20 mouse cellular contexts compared by ENCODE assay signal in the genomic region with DNA sequence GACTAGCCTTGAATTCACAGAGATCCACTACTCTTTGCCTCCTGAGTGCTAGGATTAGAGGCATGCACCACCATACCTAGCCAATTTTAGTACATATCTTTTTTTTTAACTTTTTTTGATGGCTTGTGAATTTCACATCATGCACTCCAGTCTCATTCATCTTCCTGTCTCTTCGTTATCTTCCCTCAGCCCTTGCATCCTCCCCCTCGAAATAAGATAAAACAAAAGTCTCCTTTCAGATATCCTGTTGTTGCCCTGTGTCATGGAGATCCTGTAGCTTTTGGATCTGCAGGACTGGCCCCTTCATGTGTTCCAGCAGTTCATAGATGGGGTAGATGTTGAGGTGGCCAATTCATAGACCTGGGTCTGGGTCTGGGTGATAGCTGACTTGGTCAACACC.
"Had no signal": no experiment of that assay in that cellular context is flagged by ENCODE, and none has a peak within 500 bp of the region (broad histone marks: within the 10 kb centered on the region; RNA-seq: fewer than 3 reads in every experiment).

No protein-coding gene starts in this region.

- H3K27me3 ChIP-seq: liver, embryonic 15.5 days; midbrain, embryonic 12.5 days; neural tube, embryonic 13.5 days; neural tube, embryonic 15.5 days had no signal

- H3K4me2 ChIP-seq: liver, embryonic 15.5 days; lung, embryonic 14.5 days; midbrain, embryonic 12.5 days; neural tube, embryonic 13.5 days; neural tube, embryonic 15.5 days had no signal

- H3K27ac ChIP-seq: liver, embryonic 15.5 days; midbrain, embryonic 10.5 days; midbrain, embryonic 12.5 days; neural tube, embryonic 13.5 days; neural tube, embryonic 15.5 days had no signal

- H3K4me3 ChIP-seq: liver, embryonic 15.5 days; midbrain, embryonic 10.5 days; midbrain, embryonic 12.5 days; myocyte; neural tube, embryonic 13.5 days; neural tube, embryonic 15.5 days had no signal

- H3K9ac ChIP-seq: liver, embryonic 15.5 days; lung, embryonic 14.5 days; midbrain, embryonic 12.5 days; neural tube, embryonic 13.5 days; neural tube, embryonic 15.5 days had no signal

- H3K36me3 ChIP-seq: liver, embryonic 15.5 days; midbrain, embryonic 10.5 days; midbrain, embryonic 12.5 days; neural tube, embryonic 13.5 days; neural tube, embryonic 15.5 days had no signal

- H3K4me1 ChIP-seq: midbrain, embryonic 10.5 days; midbrain, embryonic 12.5 days; neural tube, embryonic 13.5 days; neural tube, embryonic 15.5 days had no signal

- ATAC-seq: midbrain, embryonic 16.5 days had no signal

- H3K9me3 ChIP-seq: liver, embryonic 15.5 days; midbrain, embryonic 10.5 days; midbrain, embryonic 12.5 days; neural tube, embryonic 13.5 days; neural tube, embryonic 15.5 days had no signal

- DNase-seq: lung, adult 18-20 months; lung, embryonic 14.5 days; lung, postnatal 10 days; lung, postnatal 4 days; midbrain, embryonic 14.5 days; retina, postnatal 1 day; right cerebral cortex, adult 18-20 months; right cerebral cortex, postnatal 25 days; right cerebral cortex, postnatal 4 days; spleen, adult 18-20 months; thymus, adult 2 months; thymus, postnatal 25 days; thymus, postnatal 4 days had no signal
